Mouse (Mus musculus) MEL (cell line): Measurements from ENCODE around the gene Smim17. TPM values are rescaled to one million over a fixed set of nuclear protein-coding genes. Genes with fewer than 3 reads are reported as not detected.

ENCODE experiments used
- DNase-seq: peaks from one replicate; pipeline ENCODE4 v3.0.0; 2011; ENCODE audit warnings: low read depth, low spot score
- H3K27ac ChIP-seq: 2 replicates; pipeline ENCODE4 v1.5.1; 2012; ENCODE audit warnings: low read depth, mild to moderate bottlenecking, control low read depth, low read length, moderate library complexity; ENCODE audit not compliant: control insufficient read depth
- H3K27me3 ChIP-seq, 2 experiments: fragments of 150-350 bp in 1 of 2; sonication (generic) in 1 of 2; 2 replicates each; pipeline ENCODE4 v1.6.1; 2012; ENCODE audit warnings: low read length in 2 of 2, mild to moderate bottlenecking in 2 of 2, improper control_type of control experiment in 1 of 2, moderate library complexity in 1 of 2; ENCODE audit not compliant: insufficient read depth in 2 of 2, control insufficient read depth in 1 of 2
- H3K36me3 ChIP-seq, 2 experiments: 2 replicates each; pipeline ENCODE4 v1.6.1; 2012 to 2014; ENCODE audit warnings: low read length in 2 of 2, improper control_type of control experiment in 1 of 2, inconsistent platforms in 1 of 2, mild to moderate bottlenecking in 1 of 2; ENCODE audit not compliant: insufficient read depth in 2 of 2, control insufficient read depth in 1 of 2
- H3K4me1 ChIP-seq, 2 experiments: fragments of 150-350 bp in 1 of 2; sonication (generic) in 1 of 2; 2 replicates each; pipeline ENCODE4 v1.6.1; 2012; ENCODE audit warnings: low read length in 2 of 2, improper control_type of control experiment in 1 of 2, mild to moderate bottlenecking in 1 of 2; ENCODE audit not compliant: insufficient read depth in 2 of 2, control insufficient read depth in 1 of 2
- H3K4me3 ChIP-seq, 2 experiments: fragments of 150-350 bp in 1 of 2; sonication (generic) in 1 of 2; 2 replicates each; pipeline ENCODE4 v1.5.1; 2012; ENCODE audit warnings: low read depth in 2 of 2, low read length in 2 of 2, mild to moderate bottlenecking in 2 of 2, moderate library complexity in 2 of 2, control low read depth in 1 of 2, improper control_type of control experiment in 1 of 2; ENCODE audit not compliant: control insufficient read depth in 1 of 2, insufficient read depth in 1 of 2
- H3K79me2 ChIP-seq: 2 replicates; pipeline ENCODE4 v1.6.1; 2012; ENCODE audit warnings: mild to moderate bottlenecking, low read length, moderate library complexity; ENCODE audit not compliant: control insufficient read depth, poor library complexity, insufficient read depth
- H3K9ac ChIP-seq: 2 replicates; pipeline ENCODE4 v1.6.1; 2012; ENCODE audit warnings: low read depth, mild to moderate bottlenecking, control low read depth, low read length, moderate library complexity; ENCODE audit not compliant: control insufficient read depth, poor library complexity, severe bottlenecking
- H3K9me3 ChIP-seq: fragments of 150-350 bp; sonication (generic); replicated peaks from 2 replicates; pipeline ENCODE4 v1.6.1; 2012; ENCODE audit warnings: mild to moderate bottlenecking, low read length, improper control_type of control experiment, moderate library complexity; ENCODE audit not compliant: insufficient read depth
- BHLHE40 ChIP-seq: IDR thresholded peaks from 2 replicates; pipeline ENCODE4 v1.6.1; 2012; ENCODE audit warnings: low read depth, mild to moderate bottlenecking, inconsistent platforms, low read length, improper control_type of control experiment, borderline replicate concordance
- CHD1 ChIP-seq: IDR thresholded peaks from 2 replicates; pipeline ENCODE4 v1.6.1; 2012; ENCODE audit warnings: low read depth, mild to moderate bottlenecking, inconsistent platforms, low read length, improper control_type of control experiment
- CHD2 ChIP-seq: IDR thresholded peaks from 2 replicates; pipeline ENCODE4 v1.6.1; 2011; ENCODE audit warnings: low read length, improper control_type of control experiment
- CTCF ChIP-seq, 3 experiments: IDR thresholded peaks in 2 of 3; conservative IDR thresholded peaks in 1 of 3; 2 replicates each; pipeline ENCODE4 v1.5.1; 2011 to 2012; ENCODE audit warnings: low read length in 3 of 3, low read depth in 2 of 3, mild to moderate bottlenecking in 2 of 3, improper control_type of control experiment in 1 of 3, inconsistent platforms in 1 of 3, mixed read lengths in 1 of 3, moderate library complexity in 1 of 3; ENCODE audit not compliant: control insufficient read depth in 1 of 3, insufficient read depth in 1 of 3, poor library complexity in 1 of 3, severe bottlenecking in 1 of 3
- E2F4 ChIP-seq: IDR thresholded peaks from 2 replicates; pipeline ENCODE4 v1.6.1; 2011; ENCODE audit warnings: low read depth, low read length, improper control_type of control experiment, borderline replicate concordance
- ELF1 ChIP-seq: IDR thresholded peaks from 2 replicates; pipeline ENCODE4 v1.6.1; 2014; ENCODE audit warnings: low read depth, mild to moderate bottlenecking, inconsistent platforms, low read length, improper control_type of control experiment, moderate library complexity
- EP300 ChIP-seq, 2 experiments: IDR thresholded peaks; 2 replicates each; pipeline ENCODE4 v1.6.1; 2011; ENCODE audit warnings: improper control_type of control experiment in 2 of 2, low read length in 2 of 2, low read depth in 1 of 2, mild to moderate bottlenecking in 1 of 2
- GABPA ChIP-seq: IDR thresholded peaks from 2 replicates; pipeline ENCODE4 v1.6.1; 2012; ENCODE audit warnings: low read depth, mild to moderate bottlenecking, inconsistent platforms, low read length, improper control_type of control experiment, moderate library complexity
- GATA1 ChIP-seq: IDR thresholded peaks from 2 replicates; pipeline ENCODE4 v1.6.1; 2011; ENCODE audit warnings: low read depth, low read length, improper control_type of control experiment
- HCFC1 ChIP-seq: IDR thresholded peaks from 2 replicates; pipeline ENCODE4 v1.6.1; 2012; ENCODE audit warnings: low read depth, mild to moderate bottlenecking, inconsistent platforms, low read length, improper control_type of control experiment, moderate library complexity
- JUND ChIP-seq: IDR thresholded peaks from 2 replicates; pipeline ENCODE4 v1.6.1; 2011; ENCODE audit warnings: low read depth, mild to moderate bottlenecking, improper control_type of control experiment, low read length
- KAT2A ChIP-seq: conservative IDR thresholded peaks from 2 replicates; pipeline ENCODE4 v1.6.1; 2012; ENCODE audit warnings: low read depth, low read length, improper control_type of control experiment, inconsistent platforms
- MAFK ChIP-seq: IDR thresholded peaks from 2 replicates; pipeline ENCODE4 v1.6.1; 2011; ENCODE audit warnings: low read depth, mild to moderate bottlenecking, low read length, improper control_type of control experiment, borderline replicate concordance
- MAX ChIP-seq: IDR thresholded peaks from 2 replicates; pipeline ENCODE4 v1.6.1; 2011; ENCODE audit warnings: low read length, improper control_type of control experiment
- MAZ ChIP-seq: IDR thresholded peaks from 2 replicates; pipeline ENCODE4 v1.6.1; 2012; ENCODE audit warnings: low read depth, mild to moderate bottlenecking, inconsistent platforms, low read length, improper control_type of control experiment
- MEF2A ChIP-seq: IDR thresholded peaks from 2 replicates; pipeline ENCODE4 v1.6.1; 2014; ENCODE audit warnings: low read depth, mild to moderate bottlenecking, inconsistent platforms, low read length, improper control_type of control experiment; ENCODE audit not compliant: poor library complexity, insufficient replicate concordance, severe bottlenecking; ENCODE audit errors: extremely low read depth
- MYB ChIP-seq: IDR thresholded peaks from 2 replicates; pipeline ENCODE4 v1.6.1; 2011; ENCODE audit warnings: mild to moderate bottlenecking, low read depth, low read length, improper control_type of control experiment
- MYC ChIP-seq: IDR thresholded peaks from 2 replicates; pipeline ENCODE4 v1.6.1; 2011; ENCODE audit warnings: low read depth, mild to moderate bottlenecking, low read length, improper control_type of control experiment, moderate library complexity
- NRF1 ChIP-seq: IDR thresholded peaks from 2 replicates; pipeline ENCODE4 v1.6.1; 2014; ENCODE audit warnings: low read depth, mild to moderate bottlenecking, inconsistent platforms, low read length, improper control_type of control experiment, moderate library complexity; ENCODE audit not compliant: poor library complexity, insufficient read depth, severe bottlenecking
- POLR2AphosphoS5 ChIP-seq: IDR thresholded peaks from 2 replicates; pipeline ENCODE4 v1.6.1; 2012; ENCODE audit warnings: low read depth, borderline replicate concordance, mild to moderate bottlenecking, inconsistent platforms, low read length, moderate library complexity, mixed read lengths
- RAD21 ChIP-seq: IDR thresholded peaks from 2 replicates; pipeline ENCODE4 v1.6.1; 2011; ENCODE audit warnings: mild to moderate bottlenecking, low read depth, low read length, improper control_type of control experiment
- SIN3A ChIP-seq: IDR thresholded peaks from 2 replicates; pipeline ENCODE4 v1.6.1; 2012; ENCODE audit warnings: low read length, improper control_type of control experiment, inconsistent platforms
- SMC3 ChIP-seq: IDR thresholded peaks from 2 replicates; pipeline ENCODE4 v1.6.1; 2011; ENCODE audit warnings: low read depth, low read length, improper control_type of control experiment
- TAL1 ChIP-seq: IDR thresholded peaks from 2 replicates; pipeline ENCODE4 v1.6.1; 2012; ENCODE audit warnings: mild to moderate bottlenecking, inconsistent platforms, low read length, moderate library complexity, mixed read lengths
- TBP ChIP-seq: IDR thresholded peaks from 2 replicates; pipeline ENCODE4 v1.8.0; 2011; ENCODE audit warnings: low read depth, low read length, improper control_type of control experiment
- UBTF ChIP-seq: IDR thresholded peaks from 2 replicates; pipeline ENCODE4 v1.6.1; 2012; ENCODE audit warnings: low read depth, mild to moderate bottlenecking, inconsistent platforms, low read length, improper control_type of control experiment, moderate library complexity, borderline replicate concordance; ENCODE audit not compliant: insufficient read depth
- ZC3H11A ChIP-seq: IDR thresholded peaks from 2 replicates; pipeline ENCODE4 v1.6.1; 2012; ENCODE audit warnings: low read depth, mild to moderate bottlenecking, inconsistent platforms, low read length, improper control_type of control experiment
- ZKSCAN1 ChIP-seq: IDR thresholded peaks from 2 replicates; pipeline ENCODE4 v1.6.1; 2012; ENCODE audit warnings: low read depth, mild to moderate bottlenecking, inconsistent platforms, low read length, improper control_type of control experiment, moderate library complexity
- ZMIZ1 ChIP-seq: IDR thresholded peaks from 2 replicates; pipeline ENCODE4 v1.6.1; 2012; ENCODE audit warnings: low read depth, mild to moderate bottlenecking, inconsistent platforms, low read length, improper control_type of control experiment, moderate library complexity
- polyA plus RNA-seq, 2 experiments: library from polyadenylated mRNA; stranded (reverse) in 1 of 2; unstranded in 1 of 2; fragments of >175 nt in 1 of 2; fragments of >200 nt in 1 of 2; gene quantifications; 2 replicates each; pipeline versions ENCODE4 v1.2.1 to v1.2.4; 2012; ENCODE audit warnings: low replicate concordance in 2 of 2, low read depth in 1 of 2; ENCODE audit not compliant: insufficient read length in 2 of 2, insufficient read depth in 1 of 2, missing spikeins in 1 of 2
- total RNA-seq: library from RNA; depleted of rRNA; stranded (reverse); fragments of 300-350 nt; gene quantifications from 2 replicates; pipeline ENCODE4 v1.2.3, GENCODE M21; 2012

The Smim17 gene
- total and polyA plus RNA-seq, 3 experiments = not detected

DNA sequence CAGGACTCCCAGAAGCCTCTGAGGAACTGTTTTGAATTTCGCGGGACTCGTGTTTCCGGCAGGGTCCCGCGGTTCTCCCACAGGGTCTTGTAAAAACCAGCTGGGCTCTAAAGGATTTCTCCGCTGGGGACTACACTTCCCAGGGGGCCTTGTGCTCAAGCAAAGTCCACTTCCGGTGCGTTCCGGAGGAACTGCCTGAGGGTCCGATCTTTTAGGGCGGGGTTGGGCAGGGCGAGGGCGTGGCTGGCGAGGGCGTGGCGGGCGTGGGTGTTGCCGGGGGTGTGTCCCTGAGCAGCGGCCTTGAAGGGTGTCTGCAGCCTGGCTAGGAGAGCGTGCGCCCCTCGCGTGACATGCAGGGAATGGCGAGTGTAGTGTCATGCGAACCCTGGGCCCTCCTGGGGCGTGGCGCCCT lies 15.5 kb upstream of the Smim17 start, which contains the start of gene Zfp28 (continued):
- TF ChIP-seq NRF1 (peak; percentile 48; the same call in 1 of the 2 replicates), ZKSCAN1 (no peak), MYC (no peak), GABPA (no peak), CTCF (IDR thresholded peaks at IDR 0.05 in 2 of 3, conservative IDR thresholded peaks at IDR 0.05 in 1 of 3; ENCODE audit: control insufficient read depth in 1 of 3, insufficient read depth in 1 of 3, low read depth in 2 of 3, low read length in 3 of 3, poor library complexity in 1 of 3, severe bottlenecking in 1 of 3) (0 out of 6 replicates have a peak, but pooled peaks of 1 of the 3 experiments have one; percentile 12), POLR2AphosphoS5 (no peak), SMC3 (no peak), MAZ (peak; percentile 47; the same call in 1 of the 2 replicates), GATA1 (no peak)

DNA sequence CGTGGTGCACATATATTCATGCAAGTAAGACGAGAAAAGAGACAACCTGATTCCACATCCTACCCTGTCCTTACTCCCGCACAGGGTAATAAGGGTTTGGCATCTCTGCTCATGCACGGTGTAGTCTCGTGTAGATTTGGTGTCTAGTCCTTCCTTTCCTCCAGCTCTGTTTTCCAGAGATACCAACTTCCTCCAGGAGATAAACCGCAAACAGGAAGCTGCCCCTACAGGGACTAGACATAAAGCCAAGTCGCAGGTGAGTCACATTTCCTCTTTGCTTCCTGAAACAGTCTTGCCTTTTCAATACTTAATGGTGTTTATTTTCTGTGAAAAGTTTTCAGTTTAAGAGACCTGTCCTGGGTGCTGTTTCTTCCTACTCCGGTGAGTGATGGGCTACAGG lies 14.5 kb upstream of the Smim17 start:
- H3K9ac ChIP-seq = no peak overlapping the region
- no peak for TF ChIP-seq KAT2A
- no peak for TF ChIP-seq SMC3
- TF ChIP-seq ZKSCAN1 = no peak
- no peak for TF ChIP-seq MAX
- no peak for TF ChIP-seq HCFC1
- TF ChIP-seq BHLHE40 = no peak
- TF ChIP-seq TBP = no peak
- TF ChIP-seq SIN3A = no peak; the same call in 1 of the 2 replicates
- TF ChIP-seq GATA1 = peak; percentile 39; the same call in 1 of the 2 replicates
- TF ChIP-seq CHD1 = no peak
- TF ChIP-seq POLR2AphosphoS5 = no peak
- TF ChIP-seq MAFK = no peak
- TF ChIP-seq JUND = no peak
- TF ChIP-seq MYB = no peak
- TF ChIP-seq TAL1 = peak; percentile 69
- TF ChIP-seq ZMIZ1 = no peak
- no peak for TF ChIP-seq ELF1
- no peak for TF ChIP-seq ZC3H11A
- no peak for TF ChIP-seq MEF2A
- no peak for TF ChIP-seq CHD2
- TF ChIP-seq RAD21 = no peak
- no peak for TF ChIP-seq UBTF
- peak; percentile 42 to 56; a peak in 3 of 4 replicates for TF ChIP-seq EP300 (IDR thresholded peaks at IDR 0.05; ENCODE audit: low read depth in 1 of 2, low read length in 2 of 2)
- no peak for TF ChIP-seq CTCF (IDR thresholded peaks at IDR 0.05 in 2 of 3, conservative IDR thresholded peaks at IDR 0.05 in 1 of 3; ENCODE audit: control insufficient read depth in 1 of 3, insufficient read depth in 1 of 3, low read depth in 2 of 3, low read length in 3 of 3, poor library complexity in 1 of 3, severe bottlenecking in 1 of 3)
- no peak for TF ChIP-seq E2F4
- peak overlapping the region; percentile 50 to 68; a peak in 3 of 4 replicates for H3K4me3 ChIP-seq
- peaks cover 0 to 12% of the 10 kb centered on the region in 2 experiments; a peak in 2 of 4 replicates for H3K4me1 ChIP-seq
- DNase-seq = peak; percentile 51
- H3K27me3 ChIP-seq = no peaks in the 10 kb centered on the region
- H3K27ac ChIP-seq = no peak overlapping the region
- no peaks in the 10 kb centered on the region for H3K79me2 ChIP-seq
- no peaks in the 10 kb centered on the region for H3K9me3 ChIP-seq
- peaks cover 0 to 2% of the 10 kb centered on the region in 2 experiments; a peak in 1 of 4 replicates for H3K36me3 ChIP-seq
